Mouse (Mus musculus) spleen, postnatal 4 days (tissue): Measurements from ENCODE around the gene Eva1b.
A peak's percentile ranks its signal among the peaks of the same experiment; 100 is the strongest.
"Not testable (repeated sequence)": the region's sequence is repeated elsewhere in the genome, so short reads cannot be mapped to it uniquely, and the experiment has no call there.

Experiments
- DNase-seq, 2 experiments: peaks; one replicate each; pipeline ENCODE4 v3.0.0; 2022; ENCODE audit warnings: low spot score in 2 of 2

Eva1b gene

DNA sequence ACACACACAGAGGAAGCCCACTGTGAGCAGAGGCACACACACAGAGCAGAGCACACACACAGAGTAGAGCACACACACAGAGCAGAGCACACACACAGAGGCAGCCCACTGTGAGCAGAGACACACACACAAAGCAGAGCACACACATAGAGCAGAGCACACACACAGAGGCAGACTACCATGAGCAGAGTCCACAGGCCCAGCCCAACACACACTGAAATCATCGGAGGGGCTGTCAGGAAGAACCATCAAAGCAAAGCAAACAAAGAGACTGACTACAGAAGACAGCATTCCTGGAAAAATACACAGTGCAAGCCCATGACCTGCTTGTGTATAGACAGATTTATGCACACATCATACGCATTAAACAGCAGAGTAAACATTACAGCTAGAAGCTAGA is 8.3 kb downstream of the Eva1b start:
- DNase-seq = no peak

DNA sequence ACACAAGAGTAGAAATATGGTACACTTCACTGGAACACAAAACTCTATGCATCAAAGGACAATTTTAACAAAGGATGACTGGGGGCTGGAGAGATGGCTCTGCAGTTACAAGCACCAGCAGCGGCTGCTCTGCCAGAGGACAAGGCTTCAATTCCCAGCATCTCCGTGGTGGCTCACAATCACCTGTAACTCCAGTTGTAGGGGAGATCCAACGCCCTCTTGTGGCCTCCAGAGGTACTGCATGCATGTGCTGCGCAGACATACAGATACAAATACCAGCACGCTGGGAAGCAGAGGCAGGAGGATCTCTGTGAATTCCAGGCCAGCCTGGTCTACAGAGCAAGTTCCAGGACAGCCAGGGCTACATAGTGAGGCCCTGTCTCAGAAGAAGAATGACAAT is 9.1 kb downstream of the Eva1b start:
- DNase-seq = peak; percentile 49 to 80

DNA sequence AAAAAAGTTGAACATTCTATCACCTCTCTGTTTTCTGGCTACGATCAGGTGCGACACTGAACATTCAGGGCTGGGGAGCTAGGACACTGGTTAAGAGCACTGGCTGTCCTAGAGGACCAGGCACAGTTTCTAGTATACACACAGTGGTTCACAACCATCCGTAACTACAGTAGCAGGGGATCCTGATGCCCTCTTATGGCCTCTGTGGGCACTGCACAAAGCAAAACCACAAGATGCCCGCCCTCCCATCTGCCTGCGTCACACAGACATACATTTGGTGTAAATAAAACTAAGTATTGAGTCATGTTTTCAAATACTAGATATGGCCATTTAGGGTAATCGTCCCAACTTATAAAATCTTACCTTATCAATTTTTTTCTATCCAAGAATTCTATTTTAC is 10.0 kb downstream of the Eva1b start:
- peak in 1 of 2 experiments; percentile 37 for DNase-seq

DNA sequence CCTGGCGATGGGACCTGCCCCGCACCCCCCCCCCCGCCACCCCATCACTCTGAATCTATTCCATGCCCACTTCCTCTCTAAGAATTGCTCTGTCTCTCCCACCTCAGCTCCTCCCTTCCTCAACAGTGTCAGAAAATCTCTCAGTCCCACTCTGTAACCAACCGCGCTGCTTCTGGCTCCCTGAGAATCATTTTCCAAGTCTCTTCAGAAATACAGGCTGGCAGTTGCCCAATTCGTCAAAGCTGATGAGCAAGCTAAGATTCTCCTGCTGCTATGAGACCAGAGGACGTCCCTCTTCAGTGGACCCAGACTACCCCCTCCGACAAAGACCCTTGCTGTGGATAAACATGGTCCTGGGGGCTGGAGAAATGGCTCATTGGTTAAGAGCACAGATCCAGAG is 11.9 kb downstream of the Eva1b start:
- DNase-seq = no peak

DNA sequence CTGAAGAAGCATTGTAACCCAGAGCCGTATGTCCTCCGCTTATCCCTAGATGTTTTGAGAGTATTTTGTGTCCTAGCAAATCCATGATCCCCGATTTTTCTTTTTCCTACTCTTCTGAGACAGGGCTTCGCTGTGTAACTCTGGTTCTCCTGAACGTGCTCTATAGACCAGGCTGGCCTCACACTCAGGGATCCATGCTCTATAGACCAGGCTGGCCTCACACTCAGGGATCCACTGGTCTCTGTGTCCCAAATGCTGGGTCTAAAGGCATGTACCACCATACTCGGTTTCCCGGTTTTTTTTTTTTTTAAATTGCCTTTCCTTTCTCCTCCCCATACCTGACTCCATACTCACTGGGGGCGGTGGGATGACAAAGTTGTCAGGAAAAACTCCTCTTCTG is 13.4 kb downstream of the Eva1b start:
- no peak for DNase-seq

DNA sequence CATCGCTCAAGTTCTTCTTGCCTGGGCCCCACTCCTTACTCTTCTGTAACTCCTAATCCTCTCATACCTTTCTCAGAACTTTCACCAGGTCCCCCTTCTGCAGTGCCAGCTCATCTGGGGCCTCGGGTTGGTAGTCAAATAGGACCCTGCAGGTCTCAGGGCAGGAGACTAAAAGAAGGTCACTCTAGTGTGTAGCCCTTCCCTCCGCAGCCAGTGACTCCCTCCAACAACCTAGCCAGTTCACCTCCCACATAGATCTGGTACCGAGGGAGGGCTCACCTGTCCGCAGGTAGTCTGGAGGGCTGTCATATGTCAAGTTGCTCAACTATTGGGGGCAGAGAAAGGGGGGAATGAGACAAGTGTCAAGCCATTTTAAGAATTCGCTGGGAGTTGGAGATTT is 13.9 kb downstream of the Eva1b start:
- DNase-seq = no peak

DNA sequence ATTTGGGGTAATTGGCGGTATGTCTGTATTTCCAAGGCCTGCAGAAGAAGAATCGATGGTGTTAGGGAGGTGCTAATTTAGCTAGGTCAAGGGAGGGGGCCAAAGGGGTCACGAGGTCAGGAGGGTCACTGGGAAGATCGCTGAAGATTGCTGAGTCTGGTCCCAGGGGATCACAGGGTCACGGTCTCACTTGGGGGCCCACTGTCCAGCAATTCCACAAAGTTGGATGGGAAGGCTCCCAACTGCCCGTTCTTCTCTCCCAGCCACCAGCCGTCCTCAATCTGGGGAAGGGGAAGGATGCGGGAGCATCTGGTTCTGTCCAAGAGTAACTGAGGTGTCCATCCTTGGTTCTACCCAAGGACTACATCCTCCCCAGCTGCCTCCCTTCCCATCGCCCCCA is 14.4 kb downstream of the Eva1b start:
- DNase-seq = no peak

DNA sequence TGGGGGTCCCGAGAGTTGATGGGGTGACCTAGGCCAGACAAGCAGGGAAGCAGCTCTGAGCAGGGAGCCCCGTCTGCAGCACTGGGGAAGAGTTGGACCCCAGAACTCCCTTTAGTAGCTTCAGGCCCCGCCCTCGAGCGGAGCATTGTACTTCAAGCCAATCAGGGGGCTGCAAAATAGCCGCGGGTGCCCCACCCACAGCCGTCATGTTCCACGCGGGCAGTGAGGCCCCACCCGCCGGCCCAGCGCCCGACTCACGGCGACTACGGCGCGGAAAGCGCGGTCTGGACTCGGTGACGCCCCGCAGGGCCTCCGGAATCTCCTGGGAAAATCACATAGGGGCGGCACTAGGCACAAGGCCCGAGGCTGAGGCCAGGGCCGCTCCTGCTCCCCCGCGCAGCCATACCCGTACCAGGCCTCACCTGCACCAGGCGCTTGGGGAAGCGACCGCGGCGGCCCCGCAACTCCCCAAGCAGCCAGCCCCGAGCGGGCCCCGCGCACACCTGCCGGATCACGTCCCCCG is 15.1 kb downstream of the Eva1b start:
- DNase-seq = peak; percentile 82 to 88

DNA sequence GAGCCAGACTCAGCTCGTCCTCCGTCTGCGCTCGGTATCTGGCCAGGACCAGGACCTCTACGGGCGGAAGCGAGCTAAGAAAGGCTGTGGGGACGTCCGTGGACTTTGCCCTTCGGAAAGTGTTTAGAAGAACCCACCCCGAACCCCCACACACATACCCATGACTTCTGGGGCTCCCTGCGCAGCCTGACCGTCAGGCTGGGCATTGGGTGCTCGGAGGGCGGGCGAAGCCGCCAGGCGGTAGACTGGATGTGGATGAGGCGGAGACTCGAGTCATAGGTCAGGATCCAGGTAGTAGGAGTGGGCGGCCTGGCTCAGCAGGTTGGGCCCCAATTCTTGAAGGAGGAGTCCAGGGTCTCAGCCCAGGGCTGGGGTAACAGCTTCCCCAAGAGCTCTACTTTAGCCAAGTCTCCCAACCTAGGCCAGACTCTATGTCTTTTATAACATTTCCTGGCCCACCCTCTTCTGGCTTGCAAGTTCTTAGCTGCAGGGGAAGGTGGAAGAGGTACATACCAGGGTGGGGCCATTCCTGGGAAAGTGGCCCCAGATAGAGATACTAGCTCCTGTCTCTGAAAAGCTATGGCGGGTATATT is 15.6 kb downstream of the Eva1b start, which contains the start of gene Sh3d21:
TSS of gene Sh3d21 (minus strand) at position 425 of the 593 bp plus-strand sequence.
- no peak for DNase-seq

DNA sequence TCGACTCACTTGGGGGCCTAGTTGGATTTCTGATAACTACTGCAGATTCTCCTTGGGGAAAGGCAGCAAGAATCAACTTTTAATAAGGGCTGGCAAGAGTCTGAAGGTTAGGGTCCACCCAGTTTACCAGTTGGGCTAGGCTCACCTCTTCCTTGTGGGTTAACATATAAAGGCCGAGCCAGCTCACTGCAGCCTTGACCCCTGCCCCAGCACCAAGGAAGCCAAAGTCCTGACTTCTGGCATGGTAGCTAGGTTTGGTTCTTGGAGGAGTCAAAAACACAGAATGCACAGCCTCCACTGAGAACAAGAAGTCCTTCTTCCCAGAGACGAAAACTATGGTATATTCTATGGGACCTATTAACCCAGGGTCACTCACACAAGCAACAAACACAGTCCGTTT is 16.1 kb downstream of the Eva1b start:
- no peak for DNase-seq

DNA sequence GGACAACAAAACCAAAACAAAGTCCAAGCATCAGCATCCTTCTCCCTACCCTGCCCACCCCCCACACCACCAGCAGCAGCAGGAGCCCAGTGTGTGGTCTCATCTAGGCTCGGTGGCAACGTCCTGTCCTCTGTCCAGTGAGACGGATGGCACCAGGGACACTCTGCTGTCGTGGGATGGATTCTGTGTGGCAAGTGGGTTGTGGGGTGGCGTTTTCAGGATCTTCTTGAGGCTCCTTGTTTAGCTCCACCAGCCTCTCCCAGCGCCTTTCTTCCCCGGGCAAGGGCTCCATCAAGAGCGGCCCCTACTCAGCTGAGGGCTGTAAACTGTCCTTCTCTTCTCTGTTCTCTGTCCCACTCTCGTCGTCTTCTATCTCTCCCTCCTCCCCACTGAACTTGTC is 17.5 kb downstream of the Eva1b start:
- DNase-seq = peak in 1 of 2 experiments; percentile 52

DNA sequence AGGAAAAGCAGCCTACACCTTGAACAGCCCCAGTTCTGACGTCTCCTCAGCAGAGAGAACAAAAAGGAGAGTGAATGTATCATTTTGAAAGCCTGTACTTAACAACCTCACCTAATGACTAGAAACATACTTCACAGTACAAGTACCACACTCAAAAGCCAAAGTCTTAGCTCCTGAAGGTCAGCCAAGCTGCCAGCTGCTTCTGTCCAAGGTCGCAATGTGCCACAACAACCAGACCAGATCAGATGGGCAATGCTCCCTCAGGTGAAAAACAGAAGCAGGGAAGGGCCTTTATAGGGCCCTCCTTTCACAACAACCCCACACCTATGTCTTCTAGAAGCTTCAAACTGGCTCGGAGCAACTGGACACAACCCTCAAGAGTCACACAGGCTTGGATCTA is 18.5 kb downstream of the Eva1b start:
- peak in 1 of 2 experiments; percentile 46 for DNase-seq

DNA sequence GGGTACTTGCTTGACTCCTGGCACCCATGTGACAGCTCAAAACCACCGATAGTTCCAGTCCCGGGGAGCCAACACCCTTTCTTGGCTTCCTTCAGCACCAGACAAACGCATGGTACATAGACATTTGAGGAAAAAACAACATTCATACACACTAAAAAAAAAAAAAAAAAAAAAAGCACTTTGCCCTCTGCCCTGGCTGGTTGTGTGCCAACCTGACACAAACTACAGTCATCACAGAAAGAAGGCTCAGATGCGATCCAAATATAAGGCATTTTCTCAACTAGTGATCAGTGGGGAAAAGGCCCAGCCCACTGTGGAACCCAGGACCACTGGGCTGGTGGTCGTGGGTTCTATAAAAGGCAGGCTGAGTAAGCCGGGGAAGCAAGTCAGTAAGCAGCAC is 21.3 kb downstream of the Eva1b start:
- peak in 1 of 2 experiments; percentile 49 for DNase-seq

DNA sequence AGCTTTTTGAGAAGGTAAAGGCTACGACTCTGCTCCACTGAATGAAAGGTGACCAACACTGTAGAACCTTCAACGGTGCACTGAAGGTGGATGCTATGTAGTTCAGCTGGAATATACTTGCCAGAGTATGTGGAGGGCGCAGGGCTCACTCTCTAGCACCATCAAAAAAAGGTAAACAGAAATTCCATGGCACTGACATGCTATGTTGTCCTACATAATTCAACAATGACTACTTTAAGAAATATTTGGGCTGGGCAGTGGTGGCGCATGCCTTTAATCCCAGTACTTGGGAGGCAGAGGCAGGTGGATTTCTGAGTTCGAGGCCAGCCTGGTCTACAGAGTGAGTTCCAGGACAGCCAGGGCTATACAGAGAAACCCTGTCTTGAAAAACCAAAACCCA is 23.2 kb downstream of the Eva1b start:
- peak in 1 of 2 experiments; percentile 41 for DNase-seq

DNA sequence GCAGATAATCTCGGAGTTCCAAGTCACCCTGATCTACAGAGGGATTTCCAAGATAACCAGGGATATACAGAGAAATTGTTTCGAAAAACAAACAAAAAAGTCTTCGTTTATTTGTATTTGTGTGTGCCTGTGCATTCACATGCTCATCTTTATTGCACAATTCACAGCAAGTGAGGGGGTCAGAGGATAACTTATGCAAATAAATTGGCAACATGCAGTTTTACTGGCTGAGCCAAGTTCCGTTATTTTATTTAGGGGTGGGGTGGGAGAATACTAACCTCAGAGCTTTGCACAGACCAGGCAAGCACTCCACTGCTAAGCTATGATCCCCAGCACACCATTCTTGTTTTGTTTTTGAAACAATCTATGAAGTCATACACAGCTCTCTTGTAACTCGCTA is 26.3 kb downstream of the Eva1b start:
- no peak for DNase-seq

DNA sequence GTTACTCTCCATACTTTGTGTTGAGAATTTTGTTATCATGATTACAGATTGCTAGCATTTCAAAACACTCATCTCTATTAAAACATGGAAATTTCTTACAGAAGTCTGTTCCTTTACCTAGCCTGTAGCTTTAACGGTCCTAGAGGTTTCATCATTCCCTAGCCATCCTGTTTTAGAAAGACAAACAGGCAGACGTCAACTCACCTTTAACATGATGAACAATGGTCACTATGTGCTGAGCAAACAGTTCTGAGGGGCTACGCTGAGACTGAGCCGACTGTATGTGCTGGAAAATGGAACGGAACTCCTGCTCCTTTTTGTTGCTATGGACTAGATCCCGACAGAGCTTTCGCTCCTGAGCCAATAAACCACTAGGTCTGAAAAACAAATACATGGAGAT is 28.4 kb downstream of the Eva1b start:
- DNase-seq = not testable (repeated sequence)

DNA sequence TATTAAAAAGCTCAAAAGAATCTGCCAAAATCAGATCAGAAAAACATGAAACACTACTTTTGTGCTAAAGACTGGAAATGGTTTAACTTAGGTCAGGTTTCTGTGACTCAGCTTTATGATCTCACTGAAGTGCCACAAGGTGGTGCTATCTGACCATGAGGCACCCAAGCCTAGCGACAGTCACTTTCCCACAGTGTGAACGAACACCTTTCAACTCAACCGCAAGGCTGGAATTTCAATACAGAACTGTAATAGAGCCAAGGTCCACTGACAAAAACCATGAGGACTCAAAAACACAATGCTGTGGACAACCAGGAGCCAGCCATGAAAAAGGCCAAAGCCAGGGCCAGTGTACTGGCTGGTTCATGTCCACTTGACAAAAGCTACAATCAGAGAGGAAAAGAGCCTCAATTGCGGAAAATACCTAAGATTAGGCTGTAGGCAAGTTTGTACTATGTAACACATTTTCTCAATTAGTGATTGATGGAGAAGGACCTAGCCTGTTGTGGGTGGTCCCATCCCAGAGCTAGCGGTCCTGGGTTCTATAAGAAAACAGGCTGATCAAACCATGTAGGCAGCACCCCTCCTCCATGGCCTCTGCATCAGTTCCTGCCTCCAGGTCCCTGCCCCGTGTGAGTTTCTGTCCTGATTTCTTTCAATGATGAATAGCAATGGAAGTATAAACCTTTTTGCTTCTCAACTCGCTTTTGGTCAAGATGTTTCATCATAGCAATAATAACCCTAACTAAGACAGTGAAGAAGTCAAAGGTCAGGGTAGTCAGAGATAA is 33.8 kb downstream of the Eva1b start:
- peak in 1 of 2 experiments; percentile 64 for DNase-seq

DNA sequence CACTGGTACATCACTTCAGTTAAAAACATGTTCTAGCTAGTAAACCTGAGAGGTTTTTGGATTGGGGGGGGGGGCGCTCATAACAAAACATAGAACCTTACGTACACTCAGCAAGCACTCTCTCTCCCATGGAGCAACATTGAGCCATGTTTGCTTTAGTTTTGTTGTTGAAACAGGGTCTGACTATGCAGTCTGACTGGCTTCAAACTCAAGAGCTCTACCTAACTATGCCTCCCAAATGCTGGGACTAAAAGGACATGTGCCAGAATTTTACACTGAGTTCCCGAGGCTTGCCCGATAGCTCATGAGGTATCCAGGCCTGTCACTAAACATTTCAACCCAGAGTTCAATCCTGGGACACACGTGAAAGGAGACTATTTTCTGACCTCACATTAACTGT is 35.5 kb downstream of the Eva1b start:
- no peak for DNase-seq

DNA sequence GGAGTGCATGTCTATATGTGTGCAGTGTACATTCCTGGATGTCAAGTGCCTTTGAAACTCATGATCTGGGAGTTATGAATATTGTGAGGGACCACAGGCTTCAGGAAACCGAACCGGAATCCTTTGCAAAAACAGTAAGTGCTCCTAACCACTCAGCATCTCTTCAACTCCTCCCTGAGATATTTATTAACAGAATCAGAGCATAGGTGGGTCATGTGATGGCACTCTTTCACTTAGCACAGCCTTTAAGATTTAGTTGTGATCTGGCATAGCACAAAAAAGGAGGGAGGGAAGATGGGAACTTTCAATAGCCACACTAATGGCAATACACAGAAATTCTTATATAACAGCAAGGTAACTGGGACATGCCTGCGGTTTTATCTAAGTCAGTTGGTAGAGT is 39.6 kb downstream of the Eva1b start:
- DNase-seq = no peak

DNA sequence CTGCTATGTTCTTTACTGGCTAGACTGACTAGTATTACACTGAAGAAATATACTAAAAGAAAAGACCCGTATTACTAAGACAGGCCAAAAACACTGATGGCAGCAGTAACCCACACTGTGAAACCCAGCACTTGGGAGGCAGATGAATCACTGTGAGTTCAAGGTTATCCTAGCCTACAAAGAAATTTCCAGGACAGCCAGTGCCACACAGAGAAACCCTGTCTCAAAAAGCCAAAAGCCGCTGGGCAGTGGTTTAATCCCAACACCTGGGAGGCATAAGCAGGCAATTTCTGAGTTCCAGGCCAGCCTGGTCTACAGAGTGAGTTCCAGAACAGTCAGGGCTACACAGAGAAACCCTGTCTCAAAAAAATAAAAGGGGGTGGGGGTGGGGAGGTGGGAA is 43.1 kb downstream of the Eva1b start:
- no peak for DNase-seq

DNA sequence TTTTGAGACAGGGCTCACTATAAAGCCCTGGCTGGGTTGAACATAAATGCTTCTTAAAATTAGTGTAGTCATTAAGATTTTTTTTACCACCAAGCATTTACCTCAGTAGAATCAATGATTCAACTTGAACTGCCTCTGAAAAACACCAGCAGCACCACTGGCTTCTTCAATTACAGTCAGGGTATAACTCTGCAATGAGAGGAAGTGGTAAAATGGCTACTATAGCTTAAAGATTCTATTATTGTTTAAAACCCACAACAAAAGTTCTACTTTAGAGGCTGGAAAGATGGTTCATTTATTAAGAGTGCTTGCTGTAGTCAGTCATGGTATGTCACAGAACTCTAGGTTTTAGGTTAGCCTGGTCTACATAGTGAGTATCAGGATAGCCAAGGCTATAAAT is 46.7 kb downstream of the Eva1b start:
- no peak for DNase-seq

DNA sequence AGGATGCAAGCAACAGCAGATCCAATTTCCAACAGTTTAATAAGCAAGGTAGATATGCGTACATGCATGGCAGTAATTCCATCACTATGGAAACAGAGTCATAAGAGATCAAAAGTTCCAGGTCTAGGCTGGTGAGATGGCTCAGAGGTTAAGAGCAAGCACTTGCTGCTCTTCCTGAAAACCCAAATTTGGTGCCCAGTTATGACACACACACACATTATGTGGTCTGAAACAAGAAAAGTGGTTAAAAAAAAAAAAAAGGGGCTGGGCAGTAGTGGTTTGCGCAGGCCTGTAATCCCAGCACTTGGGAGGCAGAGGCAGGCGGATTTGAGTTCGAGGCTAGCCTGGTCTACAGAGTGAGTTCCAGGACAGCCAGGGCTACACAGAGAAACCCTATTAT is 47.4 kb downstream of the Eva1b start:
- no peak for DNase-seq

DNA sequence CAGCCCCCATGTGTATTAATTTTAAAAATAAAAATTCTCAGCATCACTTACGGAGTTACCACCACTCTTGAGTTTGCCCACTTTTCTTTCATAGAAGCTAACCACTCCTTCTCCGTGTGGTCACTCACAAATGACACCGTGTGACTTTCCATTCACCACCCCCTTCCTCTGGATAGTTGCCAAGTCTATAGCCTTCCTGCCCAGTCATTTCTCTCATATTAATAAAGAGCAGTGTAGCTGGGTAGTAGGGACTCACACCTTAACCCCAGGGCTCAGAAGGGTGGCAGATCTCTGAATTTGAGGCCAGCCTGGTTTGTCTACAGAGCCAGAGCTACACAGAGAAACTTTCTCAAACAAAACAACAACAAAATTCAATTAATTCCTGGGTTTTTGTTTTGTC is 49.9 kb downstream of the Eva1b start:
- DNase-seq = no peak
